Mouse (Mus musculus) heart, embryonic 15.5 days (tissue): ENCODE measurements around the gene Bsg. TPM values are rescaled to one million over a fixed set of nuclear protein-coding genes. Genes with fewer than 3 reads are reported as not detected.

Experiments used
- ATAC-seq: fragments of 200-750 bp; cut with Nextera tagmentation; replicated peaks from 2 replicates; pipeline ENCODE4 v1.8.0; 2017; ENCODE audit warnings: low read depth, moderate TSS enrichment; ENCODE audit not compliant: insufficient number of reproducible peaks, insufficient read depth, low FRiP score
- H3K27ac ChIP-seq: fragments of 300-500 bp; sonication (generic); 2 replicates; pipeline ENCODE4 v1.5.1; 2015; ENCODE audit warnings: mild to moderate bottlenecking, inconsistent platforms
- H3K27me3 ChIP-seq: fragments of 300-500 bp; sonication (generic); 2 replicates; pipeline ENCODE4 v1.6.1; 2015; ENCODE audit warnings: inconsistent platforms
- H3K36me3 ChIP-seq: fragments of 300-500 bp; sonication (generic); 2 replicates; pipeline ENCODE4 v1.6.1; 2015; ENCODE audit warnings: mild to moderate bottlenecking, inconsistent platforms
- H3K4me1 ChIP-seq: fragments of 300-500 bp; sonication (generic); replicated peaks from 2 replicates; pipeline ENCODE4 v1.6.1; 2015; ENCODE audit warnings: inconsistent platforms
- H3K4me2 ChIP-seq: fragments of 300-500 bp; sonication (generic); 2 replicates; pipeline ENCODE4 v1.6.1; 2015; ENCODE audit warnings: inconsistent platforms, mild to moderate bottlenecking, moderate library complexity
- H3K4me3 ChIP-seq: fragments of 300-500 bp; sonication (generic); 2 replicates; pipeline ENCODE4 v1.5.1; 2015; ENCODE audit warnings: mild to moderate bottlenecking, inconsistent platforms
- H3K9ac ChIP-seq: fragments of 300-500 bp; sonication (generic); 2 replicates; pipeline ENCODE4 v1.6.1; 2015; ENCODE audit warnings: mild to moderate bottlenecking, inconsistent platforms
- H3K9me3 ChIP-seq: fragments of 300-500 bp; sonication (generic); replicated peaks from 2 replicates; pipeline ENCODE4 v1.6.1; 2016; ENCODE audit warnings: inconsistent platforms
- WGBS: fragments of 180-500 bp; shearing (Covaris S2); methylation state at CpG from one replicate; pipeline ENCODE4 v1.1.7; 2015; ENCODE audit warnings: mixed read lengths; 5-methylcytosine and 5-hydroxymethylcytosine counted together
- polyA plus RNA-seq: library from polyadenylated mRNA; unstranded; fragments of >200 nt; fragmentation: Nextera tagmentation; extraction: Ambion mirVana; gene quantifications from 2 replicates; pipeline ENCODE4 v1.2.1, GENCODE M21; 2015

Bsg gene
- polyA plus RNA-seq, 1 experiment from 2014 or later: 998 TPM

- no peaks in the 10 kb centered on the region for H3K36me3 ChIP-seq
- peak overlapping the region; percentile 96 for H3K4me2 ChIP-seq
- H3K4me1 ChIP-seq: peaks cover 21% of the 10 kb centered on the region
- no peak for ATAC-seq
- no peak overlapping the region for H3K27ac ChIP-seq
- WGBS: 5% methylated on average over 43 of the region's 43 CpGs
- H3K4me3 ChIP-seq: peak overlapping the region; percentile 64
- H3K9me3 ChIP-seq: no peaks in the 10 kb centered on the region
- H3K27me3 ChIP-seq: peaks cover 61% of the 10 kb centered on the region
- no peak overlapping the region for H3K9ac ChIP-seq
Observed at GRCm38 (mm10) chr10:79717640-79718357, 13.5 kb downstream of the Bsg start.

DNA sequence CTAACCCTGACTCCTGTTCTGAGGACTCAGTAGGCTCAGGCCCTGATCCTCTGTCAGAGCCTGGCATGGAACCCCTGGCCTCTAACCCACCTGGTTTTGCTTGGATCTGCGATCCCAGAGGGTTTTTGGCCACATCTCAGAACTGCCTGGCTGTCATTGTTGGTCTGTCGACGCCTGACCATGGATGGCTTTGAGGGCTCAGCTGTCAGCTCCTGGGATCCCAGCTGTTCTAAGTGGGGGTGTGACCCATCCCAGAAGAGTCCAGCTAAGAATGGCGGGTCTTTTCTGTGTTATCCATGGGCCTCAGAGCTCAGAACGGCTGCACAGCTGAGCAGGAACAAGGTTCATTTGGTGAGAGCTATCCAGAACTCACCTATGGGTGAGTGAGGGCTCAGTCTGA, 16.8 kb downstream of the Bsg start:
- H3K27ac ChIP-seq: no peak overlapping the region
- H3K4me3 ChIP-seq: no peak overlapping the region
- H3K27me3 ChIP-seq: peaks cover 44% of the 10 kb centered on the region
- no peaks in the 10 kb centered on the region for H3K9me3 ChIP-seq
- peaks cover 30% of the 10 kb centered on the region for H3K4me1 ChIP-seq
- no peak overlapping the region for H3K9ac ChIP-seq
- no peaks in the 10 kb centered on the region for H3K36me3 ChIP-seq
- H3K4me2 ChIP-seq: no peak overlapping the region
- ATAC-seq: no peak
- WGBS: 47% methylated on average over 5 of the region's 5 CpGs

GRCm38 (mm10) chr10:79723047-79723446, 18.8 kb downstream of the Bsg start:
- Histone ChIP-seq H3K9me3 (no peaks in the 10 kb centered on the region), H3K36me3 (no peaks in the 10 kb centered on the region), H3K9ac (no peak overlapping the region), H3K27me3 (peaks cover 24% of the 10 kb centered on the region), H3K4me1 (peaks cover 11% of the 10 kb centered on the region), H3K27ac (no peak overlapping the region), H3K4me3 (no peak overlapping the region), H3K4me2 (no peak overlapping the region)
- ATAC-seq: no peak
- 64% methylated on average over 6 of the region's 6 CpGs for WGBS

DNA sequence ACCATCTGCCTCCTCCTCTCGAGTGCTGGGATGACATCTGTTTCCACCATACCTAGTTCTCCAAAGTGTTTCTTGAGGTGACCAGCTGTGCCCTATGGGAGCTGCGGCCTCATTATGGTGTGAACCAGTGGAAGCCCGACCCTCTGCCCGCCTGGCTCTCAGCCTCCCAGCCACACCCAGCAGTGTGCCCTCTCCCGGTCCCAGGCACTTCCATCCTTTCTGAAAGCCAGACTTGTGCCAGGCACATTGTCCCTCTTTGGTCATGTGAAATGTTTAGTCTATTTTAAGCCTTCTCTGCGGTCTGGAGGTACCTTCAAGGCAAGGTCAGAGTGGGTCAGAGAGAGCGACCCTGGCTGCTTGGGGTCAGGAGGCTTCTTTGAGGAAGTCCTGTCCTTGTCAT, 19.4 kb downstream of the Bsg start:
- no peak overlapping the region for H3K9ac ChIP-seq
- H3K27ac ChIP-seq: no peak overlapping the region
- 61% methylated on average over 7 of the region's 7 CpGs for WGBS
- ATAC-seq: no peak
- H3K4me1 ChIP-seq: peaks cover 11% of the 10 kb centered on the region
- H3K9me3 ChIP-seq: no peaks in the 10 kb centered on the region
- no peaks in the 10 kb centered on the region for H3K36me3 ChIP-seq
- no peak overlapping the region for H3K4me2 ChIP-seq
- H3K4me3 ChIP-seq: no peak overlapping the region
- H3K27me3 ChIP-seq: peaks cover 21% of the 10 kb centered on the region

- Histone ChIP-seq H3K4me3 (no peak overlapping the region), H3K9ac (no peak overlapping the region), H3K36me3 (no peaks in the 10 kb centered on the region), H3K9me3 (no peaks in the 10 kb centered on the region), H3K27ac (no peak overlapping the region), H3K27me3 (peaks cover 8% of the 10 kb centered on the region), H3K4me1 (peaks cover 20% of the 10 kb centered on the region), H3K4me2 (no peak overlapping the region)
- no peak for ATAC-seq
- 35% methylated on average over 11 of the region's 11 CpGs for WGBS
Observed at GRCm38 (mm10) chr10:79726090-79726489, 21.8 kb downstream of the Bsg start.

DNA sequence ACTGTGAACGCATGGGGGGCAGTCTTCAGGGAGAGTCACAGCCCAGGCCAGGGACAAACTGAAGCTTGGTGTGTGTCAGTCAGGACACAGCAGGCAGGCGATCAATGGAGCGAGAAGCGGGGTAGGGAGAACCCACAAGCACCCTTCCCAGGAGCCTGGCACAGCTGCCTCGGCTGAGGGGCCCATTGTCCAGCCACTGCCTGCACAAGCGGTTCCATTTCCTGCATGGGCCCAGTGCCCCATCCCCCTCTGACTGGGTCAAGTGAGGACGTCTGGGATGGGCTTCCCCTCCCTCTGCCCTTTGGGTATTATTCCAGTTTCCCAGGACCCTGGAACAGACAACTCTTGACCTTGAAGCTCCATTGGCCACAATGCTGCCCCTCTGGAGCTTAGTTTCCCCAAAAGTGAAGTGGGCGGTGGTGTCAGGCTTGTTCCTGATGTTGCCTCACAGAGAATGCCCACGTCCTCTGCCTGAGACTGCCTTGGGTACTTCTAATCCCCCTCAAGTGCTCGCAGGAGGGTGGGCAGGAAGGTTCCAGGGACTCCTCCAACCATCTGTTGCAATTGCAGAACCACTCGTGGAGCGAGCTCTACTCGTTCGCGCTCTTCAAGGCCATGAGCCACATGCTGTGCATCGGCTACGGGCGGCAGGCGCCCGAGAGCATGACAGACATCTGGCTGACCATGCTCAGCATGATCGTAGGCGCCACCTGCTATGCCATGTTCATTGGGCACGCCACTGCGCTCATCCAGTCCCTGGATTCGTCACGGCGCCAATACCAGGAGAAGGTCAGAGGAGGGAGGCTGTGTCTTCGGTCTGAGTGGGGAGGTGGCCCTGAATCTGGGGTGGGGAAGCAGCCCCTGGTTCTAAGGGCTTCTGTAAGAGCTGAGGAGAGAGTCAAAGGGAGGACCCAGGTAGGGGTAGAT, 24.3 kb downstream of the Bsg start:
- Histone ChIP-seq H3K4me1 (peaks cover 13% of the 10 kb centered on the region), H3K9ac (no peak overlapping the region), H3K27me3 (peaks cover 8% of the 10 kb centered on the region), H3K9me3 (no peaks in the 10 kb centered on the region), H3K36me3 (0 out of 2 replicates have a peak, but pooled peaks cover under 1% of the 10 kb centered on the region), H3K4me2 (no peak overlapping the region), H3K4me3 (no peak overlapping the region), H3K27ac (no peak overlapping the region)
- ATAC-seq: no peak
- 65% methylated on average over 28 of the region's 28 CpGs for WGBS

DNA sequence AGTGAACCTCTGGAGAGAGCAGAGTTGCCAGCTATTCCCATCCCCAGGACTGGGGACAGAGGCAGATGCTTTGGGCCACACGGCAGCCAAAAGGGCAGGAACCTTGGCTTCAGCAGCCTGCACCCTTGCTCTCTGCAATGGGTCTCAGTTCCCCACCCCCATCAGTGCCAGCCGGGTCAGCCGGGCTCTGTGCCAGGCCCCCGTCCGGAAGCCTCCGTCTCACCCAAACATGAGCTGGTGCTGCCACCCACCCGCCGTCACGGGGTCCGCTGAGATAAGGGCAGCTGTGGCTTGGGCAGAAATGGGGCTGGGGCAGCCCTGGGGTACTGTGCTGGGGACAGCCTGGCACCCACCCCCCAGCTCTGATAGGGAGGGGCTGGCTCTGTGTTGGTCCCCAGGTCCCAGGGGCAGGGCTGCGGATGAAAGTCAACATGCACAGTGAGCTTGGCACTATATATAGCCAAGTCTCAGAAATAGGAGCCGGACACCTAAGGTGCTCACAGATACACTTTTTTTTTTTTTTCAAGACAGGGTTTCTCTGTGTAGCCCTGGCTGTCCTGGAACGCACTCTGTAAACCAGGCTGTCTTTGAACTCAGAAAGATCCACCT, 25.2 kb downstream of the Bsg start:
- Histone ChIP-seq H3K27me3 (peaks cover 8% of the 10 kb centered on the region), H3K36me3 (peaks cover 9% of the 10 kb centered on the region), H3K4me2 (peak overlapping the region; percentile 44), H3K27ac (no peak overlapping the region), H3K9me3 (no peaks in the 10 kb centered on the region), H3K9ac (no peak overlapping the region), H3K4me1 (peaks cover 8% of the 10 kb centered on the region), H3K4me3 (peak overlapping the region; percentile 5; the same call in 1 of the 2 replicates)
- ATAC-seq: 0 out of 2 replicates have a peak, but pooled peaks have one; percentile 11
- 55% methylated on average over 13 of the region's 13 CpGs for WGBS

DNA sequence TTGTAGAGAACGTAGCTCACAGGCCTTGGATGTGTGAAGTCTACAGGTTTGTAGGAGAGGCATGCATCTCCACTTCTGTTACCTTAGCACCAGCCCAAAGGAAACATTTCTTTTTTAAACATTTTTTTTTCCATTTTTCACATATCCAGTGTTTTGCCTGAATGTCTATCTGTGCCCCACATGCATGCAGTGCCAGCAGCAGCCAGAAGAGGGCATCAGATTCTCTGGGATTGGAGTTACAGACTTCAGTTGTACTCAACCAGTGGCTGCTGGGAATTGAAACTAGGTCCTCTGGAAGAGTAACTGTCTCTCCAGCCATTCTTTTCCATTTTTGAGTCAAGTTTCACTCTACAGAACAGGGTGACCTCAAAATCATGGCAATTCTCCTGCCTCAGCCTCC, 28.2 kb downstream of the Bsg start:
- 100% methylated on average over 1 of the region's 1 CpGs for WGBS
- no peak overlapping the region for H3K27ac ChIP-seq
- H3K4me1 ChIP-seq: peaks cover 15% of the 10 kb centered on the region
- peaks cover 36% of the 10 kb centered on the region for H3K36me3 ChIP-seq
- H3K27me3 ChIP-seq: peaks cover 17% of the 10 kb centered on the region
- no peak overlapping the region for H3K9ac ChIP-seq
- H3K4me3 ChIP-seq: no peak overlapping the region
- 0 out of 2 replicates have a peak, but pooled peaks cover 3% of the 10 kb centered on the region for H3K9me3 ChIP-seq
- no peak overlapping the region for H3K4me2 ChIP-seq
- ATAC-seq: no peak

DNA sequence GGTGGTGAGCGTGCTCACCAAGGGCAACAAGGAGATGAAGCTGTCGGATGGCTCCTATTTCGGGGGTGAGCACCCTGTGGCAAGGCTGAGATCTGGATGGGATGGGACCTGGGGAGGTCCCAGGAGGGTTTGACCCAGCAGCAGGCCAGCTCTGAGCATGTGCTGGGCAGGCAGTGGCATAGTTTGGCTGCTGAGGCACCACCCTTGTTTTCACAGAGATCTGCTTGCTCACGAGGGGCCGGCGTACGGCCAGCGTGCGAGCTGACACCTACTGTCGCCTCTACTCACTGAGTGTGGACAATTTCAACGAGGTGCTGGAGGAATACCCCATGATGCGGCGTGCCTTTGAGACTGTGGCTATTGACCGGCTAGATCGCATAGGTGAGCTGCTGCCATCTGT, 29.6 kb downstream of the Bsg start:
- Histone ChIP-seq H3K36me3 (peaks cover 50% of the 10 kb centered on the region), H3K4me2 (no peak overlapping the region), H3K9ac (no peak overlapping the region), H3K27me3 (peaks cover 12% of the 10 kb centered on the region), H3K4me1 (peaks cover 15% of the 10 kb centered on the region), H3K27ac (no peak overlapping the region), H3K9me3 (peaks cover 9% of the 10 kb centered on the region; the same call in 1 of the 2 replicates), H3K4me3 (no peak overlapping the region)
- 82% methylated on average over 15 of the region's 15 CpGs for WGBS
- ATAC-seq: no peak

DNA sequence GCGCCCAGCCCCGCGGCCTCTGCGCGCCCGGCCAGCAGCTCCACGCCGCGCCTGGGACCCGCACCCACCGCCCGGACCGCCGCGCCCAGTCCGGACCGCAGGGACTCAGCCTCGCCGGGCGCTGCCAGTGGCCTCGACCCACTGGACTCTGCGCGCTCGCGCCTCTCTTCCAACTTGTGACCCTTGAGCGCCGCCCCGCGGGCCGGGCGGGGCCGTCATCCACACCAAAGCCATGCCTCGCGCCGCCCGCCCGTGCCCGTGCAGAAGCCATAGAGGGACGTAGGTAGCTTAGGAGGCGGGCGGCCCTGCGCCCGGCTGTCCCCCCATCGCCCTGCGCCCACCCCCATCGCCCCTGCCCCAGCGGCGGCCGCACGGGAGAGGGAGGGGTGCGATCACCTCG, 31.1 kb downstream of the Bsg start:
- 35% methylated on average over 39 of the region's 52 CpGs for WGBS
- ATAC-seq: no peak
- Histone ChIP-seq H3K4me2 (peak overlapping the region; percentile 31), H3K4me1 (0 out of 2 replicates have a peak, but pooled peaks cover 7% of the 10 kb centered on the region), H3K9ac (no peak overlapping the region), H3K9me3 (peaks cover 23% of the 10 kb centered on the region; the same call in 1 of the 2 replicates), H3K4me3 (peak overlapping the region; percentile 5; the same call in 1 of the 2 replicates), H3K27ac (no peak overlapping the region), H3K36me3 (peaks cover 65% of the 10 kb centered on the region), H3K27me3 (peaks cover 9% of the 10 kb centered on the region; the same call in 1 of the 2 replicates)

DNA sequence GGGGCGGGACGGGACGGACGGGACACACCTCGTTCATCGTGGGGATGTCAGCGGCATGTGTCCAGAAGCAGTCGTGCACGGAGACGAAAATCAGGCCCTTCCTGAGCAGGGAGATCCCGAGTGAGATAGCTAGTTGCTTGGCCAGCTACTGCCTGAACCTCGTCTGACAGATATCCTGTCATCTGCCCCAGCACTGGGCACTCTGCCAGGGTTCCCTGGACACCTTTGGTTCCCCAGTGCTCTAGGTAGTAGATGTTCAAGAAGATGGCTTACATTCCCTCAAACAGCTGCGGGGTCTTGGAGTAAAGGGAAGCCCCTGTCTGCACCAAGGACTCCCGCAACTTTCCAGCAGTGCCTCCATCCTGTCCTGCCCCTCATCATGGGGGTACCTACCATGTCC, 32.4 kb downstream of the Bsg start:
- H3K9me3 ChIP-seq: peaks cover 23% of the 10 kb centered on the region; the same call in 1 of the 2 replicates

More for the DNA sequence above, 32.4 kb downstream of the Bsg start:
- Histone ChIP-seq H3K27ac (no peak overlapping the region), H3K36me3 (peaks cover 78% of the 10 kb centered on the region), H3K4me1 (0 out of 2 replicates have a peak, but pooled peaks cover 7% of the 10 kb centered on the region), H3K9ac (no peak overlapping the region), H3K27me3 (peaks cover 9% of the 10 kb centered on the region; the same call in 1 of the 2 replicates), H3K4me2 (no peak overlapping the region), H3K4me3 (no peak overlapping the region)
- ATAC-seq: no peak
- WGBS: 88% methylated on average over 14 of the region's 14 CpGs
